Mouse (Mus musculus): ENCODE measurements at regions not wholly inside any gene's neighbourhood (a gene's known extent, or its start where the extent isn't known, plus 50 kb on each side); places are given as distances from the start of the nearest gene placed in this dataset.

GRCm38 (mm10) chr2:19148812-19149211, 50.3 kb upstream of the Armc3 start:
- intact Hi-C loops (cut with DNase I): no loop called here
- DNase-seq: no peak

Data from heart, postnatal 14 days (tissue).